Mouse (Mus musculus) lung, embryonic 15.5 days (tissue): ENCODE data around the gene Numbl. TPM values are rescaled to one million over a fixed set of nuclear protein-coding genes. Genes with fewer than 3 reads are reported as not detected.
A peak's percentile ranks its signal among the peaks of the same experiment; 100 is the strongest.

Source experiments
- ATAC-seq: fragments of 200-750 bp; cut with Nextera tagmentation; 2 replicates; pipeline ENCODE4 v1.8.0; 2017; ENCODE audit warnings: moderate number of reproducible peaks, borderline replicate concordance; ENCODE audit not compliant: low FRiP score, low TSS enrichment; ENCODE audit errors: extremely low read depth
- H3K27ac ChIP-seq: fragments of 300-500 bp; sonication (generic); 2 replicates; pipeline ENCODE4 v1.5.1; 2015; ENCODE audit warnings: moderate library complexity, mild to moderate bottlenecking, inconsistent platforms
- H3K27me3 ChIP-seq: fragments of 300-500 bp; sonication (generic); 2 replicates; pipeline ENCODE4 v1.6.1; 2015; ENCODE audit warnings: inconsistent platforms
- H3K36me3 ChIP-seq: fragments of 300-500 bp; sonication (generic); 2 replicates; pipeline ENCODE4 v1.6.1; 2015; ENCODE audit warnings: inconsistent platforms
- H3K4me1 ChIP-seq: fragments of 300-500 bp; sonication (generic); 2 replicates; pipeline ENCODE4 v1.6.1; 2015; ENCODE audit warnings: inconsistent platforms
- H3K4me2 ChIP-seq: fragments of 300-500 bp; sonication (generic); 2 replicates; pipeline ENCODE4 v1.6.1; 2015; ENCODE audit warnings: inconsistent platforms, mild to moderate bottlenecking, moderate library complexity
- H3K4me3 ChIP-seq: fragments of 300-500 bp; sonication (generic); 2 replicates; pipeline ENCODE4 v1.5.1; 2015; ENCODE audit warnings: mild to moderate bottlenecking, inconsistent platforms
- H3K9ac ChIP-seq: fragments of 300-500 bp; sonication (generic); 2 replicates; pipeline ENCODE4 v1.6.1; 2015; ENCODE audit warnings: inconsistent platforms
- H3K9me3 ChIP-seq: fragments of 300-500 bp; sonication (generic); 2 replicates; pipeline ENCODE4 v1.6.1; 2016; ENCODE audit warnings: inconsistent platforms
- WGBS: fragments of 180-500 bp; shearing (Covaris S2); methylation state at CpG from one replicate; pipeline ENCODE4 v1.1.7; 2015; 5-methylcytosine and 5-hydroxymethylcytosine counted together
- polyA plus RNA-seq: library from polyadenylated mRNA; unstranded; fragments of >200 nt; fragmentation: Nextera tagmentation; extraction: Ambion mirVana; gene quantifications from 2 replicates; pipeline ENCODE4 v1.2.1, GENCODE M21; 2015

Numbl gene
- polyA plus RNA-seq, 1 experiment from 2014 or later: 23.8 TPM

- H3K27ac ChIP-seq: peak overlapping the region; percentile 66
- H3K27me3 ChIP-seq: no peaks in the 10 kb centered on the region
- H3K4me1 ChIP-seq: peaks cover 44% of the 10 kb centered on the region
- no peak overlapping the region for H3K9ac ChIP-seq
- 27% methylated on average over 27 of the region's 27 CpGs for WGBS
- ATAC-seq: 0 out of 2 replicates have a peak, but pooled peaks have one; percentile 0
- H3K9me3 ChIP-seq: no peaks in the 10 kb centered on the region
- H3K4me3 ChIP-seq: peak overlapping the region; percentile 91; the same call in 1 of the 2 replicates
- peaks cover 4% of the 10 kb centered on the region for H3K36me3 ChIP-seq
- peak overlapping the region; percentile 84 for H3K4me2 ChIP-seq
Measured at GRCm38 (mm10) chr7:27257046-27257851, 984 bp upstream of the Numbl start.

- Histone ChIP-seq H3K36me3 (peaks cover 9% of the 10 kb centered on the region), H3K9ac (peak overlapping the region; percentile 82; the same call in 1 of the 2 replicates), H3K27me3 (no peaks in the 10 kb centered on the region), H3K27ac (peak overlapping the region; percentile 66), H3K4me3 (peak overlapping the region; percentile 91), H3K4me1 (peaks cover 44% of the 10 kb centered on the region), H3K9me3 (no peaks in the 10 kb centered on the region), H3K4me2 (peak overlapping the region; percentile 84)
- 7% methylated on average over 3 of the region's 6 CpGs for WGBS
- 0 out of 2 replicates have a peak, but pooled peaks have one; percentile 0 for ATAC-seq
Measured at GRCm38 (mm10) chr7:27257852-27258204, 405 bp upstream of the Numbl start.

- H3K9me3 ChIP-seq: no peaks in the 10 kb centered on the region
- peak overlapping the region; percentile 76 for H3K27ac ChIP-seq
- H3K4me3 ChIP-seq: peak overlapping the region; percentile 91
- H3K27me3 ChIP-seq: no peaks in the 10 kb centered on the region
- no peak for ATAC-seq
- H3K36me3 ChIP-seq: peaks cover 16% of the 10 kb centered on the region
- H3K4me1 ChIP-seq: peaks cover 44% of the 10 kb centered on the region
- 2% methylated on average over 9 of the region's 9 CpGs for WGBS
- peak overlapping the region; percentile 82 for H3K9ac ChIP-seq
- H3K4me2 ChIP-seq: peak overlapping the region; percentile 84
Measured at GRCm38 (mm10) chr7:27259271-27259721, 1.1 kb downstream of the Numbl start.

GRCm38 (mm10) chr7:27259771-27260170 lies 1.5 kb downstream of the Numbl start:
- ATAC-seq: no peak
- peak overlapping the region; percentile 82 for H3K9ac ChIP-seq
- no peaks in the 10 kb centered on the region for H3K27me3 ChIP-seq
- H3K4me3 ChIP-seq: peak overlapping the region; percentile 91
- H3K27ac ChIP-seq: peak overlapping the region; percentile 76
- H3K9me3 ChIP-seq: no peaks in the 10 kb centered on the region
- H3K4me1 ChIP-seq: peaks cover 44% of the 10 kb centered on the region
- H3K4me2 ChIP-seq: peak overlapping the region; percentile 84
- 22% methylated on average over 5 of the region's 5 CpGs for whole genome bisulfite sequencing
- peaks cover 20% of the 10 kb centered on the region for H3K36me3 ChIP-seq

- Histone ChIP-seq H3K4me1 (peaks cover 50% of the 10 kb centered on the region), H3K27ac (no peak overlapping the region), H3K9me3 (no peaks in the 10 kb centered on the region), H3K27me3 (no peaks in the 10 kb centered on the region), H3K36me3 (peaks cover 21% of the 10 kb centered on the region), H3K9ac (no peak overlapping the region), H3K4me3 (peak overlapping the region; percentile 91), H3K4me2 (peak overlapping the region; percentile 84)
- 39% methylated on average over 7 of the region's 7 CpGs for WGBS
- no peak for ATAC-seq
Measured at GRCm38 (mm10) chr7:27260856-27261255, 2.6 kb downstream of the Numbl start.

GRCm38 (mm10) chr7:27261888-27262287 lies 3.7 kb downstream of the Numbl start:
- Histone ChIP-seq H3K4me1 (peaks cover 56% of the 10 kb centered on the region), H3K27me3 (no peaks in the 10 kb centered on the region), H3K4me2 (no peak overlapping the region), H3K9ac (no peak overlapping the region), H3K4me3 (no peak overlapping the region), H3K36me3 (peaks cover 21% of the 10 kb centered on the region), H3K27ac (no peak overlapping the region), H3K9me3 (no peaks in the 10 kb centered on the region)
- no peak for ATAC-seq
- WGBS: 71% methylated on average over 6 of the region's 6 CpGs

GRCm38 (mm10) chr7:27264761-27265160 lies 6.5 kb downstream of the Numbl start:
- WGBS: 88% methylated on average over 12 of the region's 12 CpGs
- ATAC-seq: no peak
- peaks cover 43% of the 10 kb centered on the region for H3K36me3 ChIP-seq

GRCm38 (mm10) chr7:27266515-27267128 lies 8.4 kb downstream of the Numbl start:
- Histone ChIP-seq H3K9me3 (no peaks in the 10 kb centered on the region), H3K27me3 (no peaks in the 10 kb centered on the region), H3K4me1 (peaks cover 23% of the 10 kb centered on the region), H3K36me3 (peaks cover 61% of the 10 kb centered on the region), H3K4me2 (peak overlapping the region; percentile 14), H3K27ac (peak overlapping the region; percentile 73), H3K9ac (no peak overlapping the region), H3K4me3 (no peak overlapping the region)
- ATAC-seq: peak; percentile 86
- WGBS: 33% methylated on average over 20 of the region's 20 CpGs

More at GRCm38 (mm10) chr7:27264761-27265160, 6.5 kb downstream of the Numbl start:
- Histone ChIP-seq H3K4me1 (peaks cover 40% of the 10 kb centered on the region), H3K4me3 (no peak overlapping the region), H3K9me3 (no peaks in the 10 kb centered on the region), H3K4me2 (no peak overlapping the region), H3K27me3 (no peaks in the 10 kb centered on the region), H3K27ac (no peak overlapping the region), H3K9ac (no peak overlapping the region)

GRCm38 (mm10) chr7:27271423-27271822 lies 13.2 kb downstream of the Numbl start:
- H3K4me2 ChIP-seq: no peak overlapping the region
- ATAC-seq: no peak
- no peaks in the 10 kb centered on the region for H3K9me3 ChIP-seq
- no peak overlapping the region for H3K9ac ChIP-seq
- H3K27me3 ChIP-seq: no peaks in the 10 kb centered on the region
- H3K4me1 ChIP-seq: peaks cover 12% of the 10 kb centered on the region
- H3K36me3 ChIP-seq: peaks cover 71% of the 10 kb centered on the region
- no peak overlapping the region for H3K4me3 ChIP-seq
- no peak overlapping the region for H3K27ac ChIP-seq
- 87% methylated on average over 8 of the region's 8 CpGs for WGBS

GRCm38 (mm10) chr7:27273739-27274351 lies 15.6 kb downstream of the Numbl start:
- peak; percentile 47; the same call in 1 of the 2 replicates for ATAC-seq
- H3K9ac ChIP-seq: no peak overlapping the region
- H3K27ac ChIP-seq: no peak overlapping the region
- H3K4me2 ChIP-seq: peak overlapping the region; percentile 27; the same call in 1 of the 2 replicates
- 46% methylated on average over 32 of the region's 32 CpGs for WGBS
- peaks cover 78% of the 10 kb centered on the region for H3K36me3 ChIP-seq
- H3K4me3 ChIP-seq: peak overlapping the region; percentile 17; the same call in 1 of the 2 replicates
- H3K9me3 ChIP-seq: no peaks in the 10 kb centered on the region
- H3K4me1 ChIP-seq: 0 out of 2 replicates have a peak, but pooled peaks cover 3% of the 10 kb centered on the region
- H3K27me3 ChIP-seq: no peaks in the 10 kb centered on the region

- H3K27ac ChIP-seq: no peak overlapping the region
- no peaks in the 10 kb centered on the region for H3K27me3 ChIP-seq
- no peak overlapping the region for H3K4me3 ChIP-seq
- 0 out of 2 replicates have a peak, but pooled peaks cover 3% of the 10 kb centered on the region for H3K4me1 ChIP-seq
- no peak for ATAC-seq
- WGBS: 77% methylated on average over 4 of the region's 4 CpGs
- no peak overlapping the region for H3K4me2 ChIP-seq
- H3K36me3 ChIP-seq: peaks cover 76% of the 10 kb centered on the region
- no peak overlapping the region for H3K9ac ChIP-seq
- no peaks in the 10 kb centered on the region for H3K9me3 ChIP-seq
Measured at GRCm38 (mm10) chr7:27274916-27275315, 16.7 kb downstream of the Numbl start.
